Mouse (Mus musculus): ENCODE data around the gene Ano9. TPM values are rescaled to one million over a fixed set of nuclear protein-coding genes. Genes with fewer than 3 reads are reported as not detected.

Ano9 gene
- polyA plus RNA-seq, 1 experiment from 2014 or later, result 17.9 TPM

- no peak for TF ChIP-seq CTCF (IDR thresholded peaks at IDR 0.05; ENCODE audit: low read depth)
- no peak for TF ChIP-seq EP300 (optimal IDR thresholded peaks at IDR 0.05)
- Histone ChIP-seq H3K9ac (ENCODE audit: low read length) (no peak overlapping the region), H3K4me3 (ENCODE audit: low read depth, low read length) (no peak overlapping the region), H3K4me2 (replicated peaks; ENCODE audit: low read depth) (no peak overlapping the region), H3K27ac (replicated peaks) (no peak overlapping the region), H3K27me3 (ENCODE audit: control insufficient read depth, insufficient read depth, low read length) (no peaks in the 10 kb centered on the region), H3K9me3 (ENCODE audit: control insufficient read depth, low read length) (no peaks in the 10 kb centered on the region), H3K4me1 (replicated peaks; ENCODE audit: control insufficient read depth, insufficient read depth) (no peaks in the 10 kb centered on the region), H3K36me3 (ENCODE audit: control insufficient read depth, insufficient read depth, low read length) (no peaks in the 10 kb centered on the region)
- WGBS, result 80% methylated on average over 19 of the region's 19 CpGs
- ATAC-seq (ENCODE audit: low FRiP score, low TSS enrichment) (no peak), DNase-seq (ENCODE audit: low spot score) (no peak)
Observed at GRCm38 (mm10) chr7:141068351-141068750, 49.3 kb downstream of the Ano9 start.

- H3K36me3 ChIP-seq (ENCODE audit: control insufficient read depth, insufficient read depth, low read length), result no peaks in the 10 kb centered on the region
- no peak for TF ChIP-seq CTCF (IDR thresholded peaks at IDR 0.05; ENCODE audit: low read depth)
- no peak for TF ChIP-seq EP300 (optimal IDR thresholded peaks at IDR 0.05)
- H3K9ac ChIP-seq (ENCODE audit: low read length), result no peak overlapping the region
- H3K4me2 ChIP-seq (replicated peaks; ENCODE audit: low read depth), result no peak overlapping the region
- WGBS, result 81% methylated on average over 7 of the region's 7 CpGs
- H3K27ac ChIP-seq (replicated peaks), result no peak overlapping the region
- H3K9me3 ChIP-seq (ENCODE audit: control insufficient read depth, low read length), result no peaks in the 10 kb centered on the region
- H3K4me3 ChIP-seq (ENCODE audit: low read depth, low read length), result no peak overlapping the region
- ATAC-seq (ENCODE audit: low FRiP score, low TSS enrichment), result no peak
- H3K4me1 ChIP-seq (replicated peaks; ENCODE audit: control insufficient read depth, insufficient read depth), result 0 out of 2 replicates have a peak, but pooled peaks cover 4% of the 10 kb centered on the region
- no peak for DNase-seq (ENCODE audit: low spot score)
- no peaks in the 10 kb centered on the region for H3K27me3 ChIP-seq (ENCODE audit: control insufficient read depth, insufficient read depth, low read length)
Observed at GRCm38 (mm10) chr7:141064576-141064975, 53.0 kb downstream of the Ano9 start.

GRCm38 (mm10) chr7:141064175-141064574 is 53.4 kb downstream of the Ano9 start:
- ATAC-seq (ENCODE audit: low FRiP score, low TSS enrichment), result peak; percentile 68
- DNase-seq (ENCODE audit: low spot score), result peak; percentile 73
- TF ChIP-seq CTCF (IDR thresholded peaks at IDR 0.05; ENCODE audit: low read depth) (no peak), EP300 (optimal IDR thresholded peaks at IDR 0.05) (no peak)
- Histone ChIP-seq H3K9me3 (ENCODE audit: control insufficient read depth, low read length) (no peaks in the 10 kb centered on the region), H3K27me3 (ENCODE audit: control insufficient read depth, insufficient read depth, low read length) (no peaks in the 10 kb centered on the region), H3K36me3 (ENCODE audit: control insufficient read depth, insufficient read depth, low read length) (no peaks in the 10 kb centered on the region), H3K4me2 (replicated peaks; ENCODE audit: low read depth) (no peak overlapping the region), H3K27ac (replicated peaks) (no peak overlapping the region), H3K9ac (ENCODE audit: low read length) (no peak overlapping the region), H3K4me3 (ENCODE audit: low read depth, low read length) (no peak overlapping the region), H3K4me1 (replicated peaks; ENCODE audit: control insufficient read depth, insufficient read depth) (0 out of 2 replicates have a peak, but pooled peaks cover 4% of the 10 kb centered on the region)
- 60% methylated on average over 7 of the region's 7 CpGs for WGBS

- Histone ChIP-seq H3K4me3 (ENCODE audit: low read depth, low read length) (no peak overlapping the region), H3K9me3 (ENCODE audit: control insufficient read depth, low read length) (no peaks in the 10 kb centered on the region), H3K9ac (ENCODE audit: low read length) (no peak overlapping the region), H3K36me3 (ENCODE audit: control insufficient read depth, insufficient read depth, low read length) (no peaks in the 10 kb centered on the region), H3K27ac (replicated peaks) (no peak overlapping the region), H3K4me2 (replicated peaks; ENCODE audit: low read depth) (no peak overlapping the region), H3K4me1 (replicated peaks; ENCODE audit: control insufficient read depth, insufficient read depth) (0 out of 2 replicates have a peak, but pooled peaks cover 4% of the 10 kb centered on the region), H3K27me3 (ENCODE audit: control insufficient read depth, insufficient read depth, low read length) (no peaks in the 10 kb centered on the region)
- no peak for ATAC-seq (ENCODE audit: low FRiP score, low TSS enrichment)
- DNase-seq (ENCODE audit: low spot score), result no peak
- TF ChIP-seq EP300 (optimal IDR thresholded peaks at IDR 0.05) (no peak), CTCF (IDR thresholded peaks at IDR 0.05; ENCODE audit: low read depth) (no peak)
- WGBS, result 93% methylated on average over 3 of the region's 3 CpGs
Observed at GRCm38 (mm10) chr7:141063353-141063752, 54.3 kb downstream of the Ano9 start.

GRCm38 (mm10) chr7:141062525-141062924 is 55.1 kb downstream of the Ano9 start:
- Histone ChIP-seq H3K9ac (ENCODE audit: low read length) (no peak overlapping the region), H3K9me3 (ENCODE audit: control insufficient read depth, low read length) (no peaks in the 10 kb centered on the region), H3K27me3 (ENCODE audit: control insufficient read depth, insufficient read depth, low read length) (no peaks in the 10 kb centered on the region), H3K4me1 (replicated peaks; ENCODE audit: control insufficient read depth, insufficient read depth) (0 out of 2 replicates have a peak, but pooled peaks cover 4% of the 10 kb centered on the region), H3K27ac (replicated peaks) (no peak overlapping the region), H3K4me2 (replicated peaks; ENCODE audit: low read depth) (no peak overlapping the region), H3K4me3 (ENCODE audit: low read depth, low read length) (no peak overlapping the region), H3K36me3 (ENCODE audit: control insufficient read depth, insufficient read depth, low read length) (no peaks in the 10 kb centered on the region)
- DNase-seq (ENCODE audit: low spot score), result no peak
- TF ChIP-seq CTCF (IDR thresholded peaks at IDR 0.05; ENCODE audit: low read depth) (no peak), EP300 (optimal IDR thresholded peaks at IDR 0.05) (no peak)
- ATAC-seq (ENCODE audit: low FRiP score, low TSS enrichment), result no peak
- WGBS, result 82% methylated on average over 7 of the region's 7 CpGs

- H3K36me3 ChIP-seq (ENCODE audit: control insufficient read depth, insufficient read depth, low read length), result no peaks in the 10 kb centered on the region
- H3K4me2 ChIP-seq (replicated peaks; ENCODE audit: low read depth), result peak overlapping the region; percentile 97
- under 1% methylated on average over 37 of the region's 37 CpGs for WGBS
- H3K27me3 ChIP-seq (ENCODE audit: control insufficient read depth, insufficient read depth, low read length), result no peaks in the 10 kb centered on the region
- DNase-seq (ENCODE audit: low spot score) (no peak), ATAC-seq (ENCODE audit: low FRiP score, low TSS enrichment) (0 out of 2 replicates have a peak, but pooled peaks have one; percentile 24)
- no peak overlapping the region for H3K27ac ChIP-seq (replicated peaks)
- TF ChIP-seq EP300 (optimal IDR thresholded peaks at IDR 0.05) (no peak), CTCF (IDR thresholded peaks at IDR 0.05; ENCODE audit: low read depth) (no peak)
- 0 out of 2 replicates have a peak, but pooled peaks cover 4% of the 10 kb centered on the region for H3K4me1 ChIP-seq (replicated peaks; ENCODE audit: control insufficient read depth, insufficient read depth)
- H3K9me3 ChIP-seq (ENCODE audit: control insufficient read depth, low read length), result no peaks in the 10 kb centered on the region
- peak overlapping the region; percentile 48 for H3K4me3 ChIP-seq (ENCODE audit: low read depth, low read length)
- H3K9ac ChIP-seq (ENCODE audit: low read length), result peak overlapping the region; percentile 59
Observed at GRCm38 (mm10) chr7:141061269-141061692, 56.3 kb downstream of the Ano9 start.
